Mouse (Mus musculus): ENCODE data around the gene Atxn1. TPM values are rescaled to one million over a fixed set of nuclear protein-coding genes. Genes with fewer than 3 reads are reported as not detected.

The Atxn1 gene
- polyA plus RNA-seq, 1 experiment from 2014 or later = 8.2 TPM

DNA sequence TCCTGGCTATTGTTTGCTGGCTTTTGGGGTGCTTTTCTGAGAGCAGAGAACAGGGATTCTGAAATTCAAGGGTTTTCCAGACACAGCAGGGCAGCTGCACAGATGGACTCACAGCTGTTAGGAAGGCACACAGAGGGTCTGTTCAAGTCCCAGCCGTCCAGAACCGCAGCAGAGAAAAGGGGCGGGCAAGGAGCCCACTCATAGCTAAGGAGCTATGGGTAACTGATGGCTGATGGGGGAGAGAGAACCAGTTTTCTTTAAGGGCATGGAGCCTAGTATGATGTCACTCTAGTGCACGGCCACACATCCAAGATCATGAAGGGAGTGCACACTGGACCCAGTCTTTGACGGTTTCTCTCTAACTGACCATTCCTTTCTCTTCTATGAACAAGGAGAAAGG is 200.5 kb downstream of the Atxn1 start:
- 67% methylated on average over 5 of the region's 5 CpGs for WGBS
- Histone ChIP-seq H3K36me3 (no peaks in the 10 kb centered on the region), H3K9me3 (no peaks in the 10 kb centered on the region), H3K4me3 (no peak overlapping the region), H3K4me2 (no peak overlapping the region), H3K27ac (replicated peaks) (peak overlapping the region; percentile 28; the same call in 1 of the 2 replicates), H3K9ac (no peak overlapping the region), H3K4me1 (replicated peaks) (no peaks in the 10 kb centered on the region), H3K27me3 (no peaks in the 10 kb centered on the region)
- ATAC-seq (ENCODE audit: low read depth) = no peak

DNA sequence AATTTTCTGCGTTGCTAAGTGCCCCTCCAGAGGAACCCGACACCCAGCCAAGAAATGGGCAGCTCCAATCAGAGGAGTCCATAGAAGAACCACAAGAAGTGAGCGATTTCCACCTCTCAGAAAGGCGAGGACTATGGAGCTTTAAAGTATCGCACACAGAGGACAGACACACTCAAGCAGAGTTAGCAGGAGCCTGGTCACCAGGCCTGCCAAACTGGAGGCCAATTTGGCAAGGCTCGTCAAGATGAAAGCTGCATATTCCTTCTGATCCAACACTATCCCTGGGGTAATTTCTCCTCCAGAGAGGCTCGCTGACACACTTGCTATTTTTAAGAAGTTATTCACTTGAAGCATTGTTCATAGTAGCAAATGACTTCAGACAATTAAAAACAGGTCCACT is 202.5 kb downstream of the Atxn1 start:
- no peaks in the 10 kb centered on the region for H3K27me3 ChIP-seq
- H3K27ac ChIP-seq (replicated peaks) = no peak overlapping the region
- 80% methylated on average over 7 of the region's 7 CpGs for WGBS
- H3K4me2 ChIP-seq = no peak overlapping the region
- H3K4me3 ChIP-seq = no peak overlapping the region
- no peak overlapping the region for H3K9ac ChIP-seq
- H3K9me3 ChIP-seq = no peaks in the 10 kb centered on the region
- H3K36me3 ChIP-seq = no peaks in the 10 kb centered on the region
- no peaks in the 10 kb centered on the region for H3K4me1 ChIP-seq (replicated peaks)
- ATAC-seq (ENCODE audit: low read depth) = no peak

DNA sequence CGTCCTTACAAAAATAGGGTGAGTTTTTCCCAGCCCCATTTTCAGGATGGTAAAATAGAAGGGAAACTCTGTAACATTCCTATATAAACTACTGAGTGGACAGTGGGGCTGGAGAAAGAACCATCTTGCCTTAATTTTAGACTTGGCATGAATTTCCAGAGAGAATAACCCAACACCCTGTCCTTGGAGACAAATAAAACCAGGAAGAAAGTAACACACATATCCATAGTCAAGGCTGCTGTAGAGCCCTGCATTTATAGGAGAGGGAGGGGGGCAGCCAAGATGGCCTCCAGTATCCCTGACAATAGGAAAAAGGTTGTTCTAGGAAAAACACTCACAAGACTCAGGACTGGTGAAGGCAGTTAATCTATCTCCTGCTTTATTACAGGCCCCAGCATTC is 210.3 kb downstream of the Atxn1 start:
- Histone ChIP-seq H3K27ac (replicated peaks) (no peak overlapping the region), H3K9ac (no peak overlapping the region), H3K4me3 (no peak overlapping the region), H3K9me3 (no peaks in the 10 kb centered on the region), H3K4me1 (replicated peaks) (peaks cover 19% of the 10 kb centered on the region), H3K4me2 (no peak overlapping the region), H3K36me3 (no peaks in the 10 kb centered on the region), H3K27me3 (no peaks in the 10 kb centered on the region)
- WGBS = 81% methylated on average over 1 of the region's 1 CpGs
- ATAC-seq (ENCODE audit: low read depth) = no peak

DNA sequence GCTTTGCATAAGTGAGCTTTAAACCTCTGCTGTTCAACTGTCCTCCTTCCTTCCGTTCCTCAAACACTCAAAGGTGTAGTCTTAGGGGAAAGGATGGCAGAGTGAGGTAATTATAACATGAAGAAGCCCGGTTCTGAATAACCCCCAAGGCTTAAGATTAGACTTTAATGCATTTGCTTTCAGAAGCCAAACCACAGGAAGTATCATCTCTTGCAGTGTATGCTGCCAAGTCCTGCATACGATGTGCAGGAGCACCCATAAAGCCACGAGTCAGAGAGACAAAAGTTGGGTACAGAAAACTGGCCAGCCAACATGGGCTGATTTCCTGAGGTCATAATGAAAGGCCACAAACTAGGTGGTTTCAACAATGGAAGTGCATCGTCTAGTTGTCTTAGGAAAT is 212.3 kb downstream of the Atxn1 start:
- Histone ChIP-seq H3K4me3 (no peak overlapping the region), H3K36me3 (no peaks in the 10 kb centered on the region), H3K4me2 (no peak overlapping the region), H3K9me3 (no peaks in the 10 kb centered on the region), H3K27me3 (no peaks in the 10 kb centered on the region), H3K9ac (no peak overlapping the region), H3K4me1 (replicated peaks) (peaks cover 23% of the 10 kb centered on the region), H3K27ac (replicated peaks) (no peak overlapping the region)
- no peak for ATAC-seq (ENCODE audit: low read depth)
- 74% methylated on average over 5 of the region's 5 CpGs for WGBS

DNA sequence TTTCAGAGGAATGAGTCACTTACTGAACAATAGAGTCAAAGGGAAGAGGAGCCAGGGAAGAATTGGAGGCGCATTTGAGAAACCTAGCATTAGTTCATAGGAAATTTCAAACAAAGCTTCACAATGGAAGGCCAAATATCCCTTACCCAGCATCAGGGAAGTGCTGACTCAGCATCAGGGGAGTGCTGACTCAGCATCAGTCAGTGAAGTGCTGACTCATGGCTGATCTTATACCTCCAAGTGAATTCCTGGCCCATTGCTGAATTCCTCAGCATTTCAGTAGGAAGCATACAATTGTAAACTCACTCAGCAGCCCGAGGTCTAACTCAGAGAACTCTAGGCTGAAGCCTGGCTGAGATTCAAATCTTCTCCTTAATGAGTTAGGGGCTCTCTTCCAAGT is 213.6 kb downstream of the Atxn1 start:
- H3K27me3 ChIP-seq = no peaks in the 10 kb centered on the region
- WGBS = 53% methylated on average over 2 of the region's 2 CpGs
- H3K36me3 ChIP-seq = no peaks in the 10 kb centered on the region
- no peaks in the 10 kb centered on the region for H3K9me3 ChIP-seq
- peaks cover 28% of the 10 kb centered on the region for H3K4me1 ChIP-seq (replicated peaks)
- peak overlapping the region; percentile 49 for H3K27ac ChIP-seq (replicated peaks)
- H3K9ac ChIP-seq = no peak overlapping the region
- H3K4me3 ChIP-seq = no peak overlapping the region
- ATAC-seq (ENCODE audit: low read depth) = no peak
- no peak overlapping the region for H3K4me2 ChIP-seq

DNA sequence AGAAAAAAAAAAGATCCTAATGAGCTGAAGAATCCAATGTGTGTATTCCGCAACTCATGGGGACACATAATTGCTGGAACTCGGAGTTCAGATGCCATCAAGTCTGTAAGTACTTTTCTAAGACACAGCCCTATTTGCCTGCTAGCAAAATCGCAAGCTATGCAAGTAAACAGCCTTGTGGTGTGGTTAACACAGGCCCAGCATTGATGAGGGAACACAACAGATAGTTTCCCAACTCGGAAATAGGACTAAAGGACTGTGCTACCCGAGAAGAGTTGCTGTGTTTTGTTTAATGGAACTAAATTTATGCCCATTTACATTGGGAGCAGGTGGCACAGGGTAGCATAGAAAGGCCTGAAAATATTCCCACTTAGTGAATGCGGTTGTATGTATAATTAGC is 214.2 kb downstream of the Atxn1 start:
- Histone ChIP-seq H3K9ac (no peak overlapping the region), H3K4me2 (no peak overlapping the region), H3K27me3 (no peaks in the 10 kb centered on the region), H3K36me3 (no peaks in the 10 kb centered on the region), H3K4me3 (no peak overlapping the region), H3K27ac (replicated peaks) (peak overlapping the region; percentile 49; the same call in 1 of the 2 replicates), H3K4me1 (replicated peaks) (peaks cover 34% of the 10 kb centered on the region), H3K9me3 (no peaks in the 10 kb centered on the region)
- no peak for ATAC-seq (ENCODE audit: low read depth)
- WGBS = 46% methylated on average over 6 of the region's 6 CpGs

DNA sequence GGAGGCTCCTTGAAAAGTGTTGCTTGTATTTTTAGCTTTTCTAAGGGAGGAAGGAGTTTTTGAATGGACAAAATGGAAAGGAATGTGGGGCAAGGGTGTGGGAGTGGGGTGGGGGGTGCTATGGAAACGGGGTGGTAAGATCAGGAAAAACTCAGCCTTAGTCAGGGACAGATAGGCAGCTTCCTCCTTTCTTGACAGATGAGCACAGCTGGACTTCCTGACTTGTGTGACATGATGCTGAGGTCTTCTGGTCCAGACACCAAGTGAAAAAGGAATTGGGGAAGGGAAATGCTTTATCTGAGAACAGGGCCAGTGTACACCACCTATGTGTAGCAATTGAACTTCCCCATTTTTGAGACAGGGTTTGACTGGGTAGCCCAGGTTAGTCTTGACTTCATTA is 214.9 kb downstream of the Atxn1 start:
- H3K27ac ChIP-seq (replicated peaks) = peak overlapping the region; percentile 38; the same call in 1 of the 2 replicates
- no peaks in the 10 kb centered on the region for H3K27me3 ChIP-seq
- WGBS = 58% methylated on average over 1 of the region's 1 CpGs
- H3K4me3 ChIP-seq = no peak overlapping the region
- H3K4me2 ChIP-seq = no peak overlapping the region
- no peaks in the 10 kb centered on the region for H3K36me3 ChIP-seq
- H3K9ac ChIP-seq = no peak overlapping the region
- H3K9me3 ChIP-seq = no peaks in the 10 kb centered on the region
- peaks cover 37% of the 10 kb centered on the region for H3K4me1 ChIP-seq (replicated peaks)
- no peak for ATAC-seq (ENCODE audit: low read depth)

DNA sequence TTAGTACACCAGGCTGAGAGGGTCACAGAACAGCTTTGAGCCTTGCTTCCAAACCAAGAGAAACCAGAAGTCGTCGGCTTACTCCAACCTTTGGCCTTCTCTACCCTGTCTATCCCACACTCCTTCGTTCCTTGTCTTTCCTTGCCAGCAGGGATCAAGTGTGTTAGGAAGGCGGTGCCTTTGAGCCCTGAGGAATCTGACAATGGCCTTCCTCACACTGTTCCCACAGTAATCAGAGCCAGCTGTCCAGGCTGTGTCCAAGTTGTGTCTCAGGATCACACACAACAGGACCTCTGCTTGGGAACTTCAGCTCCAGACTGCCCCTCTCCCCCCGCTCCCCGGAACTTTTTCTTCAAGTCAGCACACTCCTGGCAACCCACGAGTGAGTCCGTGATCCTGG is 215.6 kb downstream of the Atxn1 start:
- Histone ChIP-seq H3K9me3 (no peaks in the 10 kb centered on the region), H3K4me2 (no peak overlapping the region), H3K36me3 (no peaks in the 10 kb centered on the region), H3K4me1 (replicated peaks) (peaks cover 37% of the 10 kb centered on the region), H3K27ac (replicated peaks) (no peak overlapping the region), H3K9ac (no peak overlapping the region), H3K4me3 (no peak overlapping the region), H3K27me3 (no peaks in the 10 kb centered on the region)
- no peak for ATAC-seq (ENCODE audit: low read depth)
- 80% methylated on average over 8 of the region's 8 CpGs for WGBS

DNA sequence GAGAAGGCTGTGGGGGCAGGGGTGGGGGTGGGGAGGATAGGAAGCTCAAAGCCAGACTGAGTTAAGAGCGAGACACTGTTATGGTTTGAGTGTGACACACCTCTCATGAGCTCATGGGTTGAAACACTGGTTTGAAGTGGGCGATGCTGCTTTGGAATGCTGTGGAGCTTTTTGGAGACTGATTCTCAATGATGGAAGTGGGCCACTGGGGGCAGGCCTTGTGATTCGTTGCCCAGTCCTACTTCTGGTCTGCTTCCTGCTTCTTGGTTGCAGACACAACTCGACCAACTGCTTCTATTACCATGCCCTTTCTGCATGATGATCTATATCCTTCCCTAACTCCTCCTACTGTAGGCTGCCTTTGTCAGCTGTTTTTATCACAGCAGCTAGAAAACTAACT is 216.1 kb downstream of the Atxn1 start:
- no peak overlapping the region for H3K27ac ChIP-seq (replicated peaks)
- H3K4me2 ChIP-seq = no peak overlapping the region
- H3K27me3 ChIP-seq = no peaks in the 10 kb centered on the region
- H3K9ac ChIP-seq = no peak overlapping the region
- H3K36me3 ChIP-seq = no peaks in the 10 kb centered on the region
- no peaks in the 10 kb centered on the region for H3K9me3 ChIP-seq
- peaks cover 38% of the 10 kb centered on the region for H3K4me1 ChIP-seq (replicated peaks)
- H3K4me3 ChIP-seq = no peak overlapping the region
- no peak for ATAC-seq (ENCODE audit: low read depth)
- WGBS = 82% methylated on average over 4 of the region's 4 CpGs

DNA sequence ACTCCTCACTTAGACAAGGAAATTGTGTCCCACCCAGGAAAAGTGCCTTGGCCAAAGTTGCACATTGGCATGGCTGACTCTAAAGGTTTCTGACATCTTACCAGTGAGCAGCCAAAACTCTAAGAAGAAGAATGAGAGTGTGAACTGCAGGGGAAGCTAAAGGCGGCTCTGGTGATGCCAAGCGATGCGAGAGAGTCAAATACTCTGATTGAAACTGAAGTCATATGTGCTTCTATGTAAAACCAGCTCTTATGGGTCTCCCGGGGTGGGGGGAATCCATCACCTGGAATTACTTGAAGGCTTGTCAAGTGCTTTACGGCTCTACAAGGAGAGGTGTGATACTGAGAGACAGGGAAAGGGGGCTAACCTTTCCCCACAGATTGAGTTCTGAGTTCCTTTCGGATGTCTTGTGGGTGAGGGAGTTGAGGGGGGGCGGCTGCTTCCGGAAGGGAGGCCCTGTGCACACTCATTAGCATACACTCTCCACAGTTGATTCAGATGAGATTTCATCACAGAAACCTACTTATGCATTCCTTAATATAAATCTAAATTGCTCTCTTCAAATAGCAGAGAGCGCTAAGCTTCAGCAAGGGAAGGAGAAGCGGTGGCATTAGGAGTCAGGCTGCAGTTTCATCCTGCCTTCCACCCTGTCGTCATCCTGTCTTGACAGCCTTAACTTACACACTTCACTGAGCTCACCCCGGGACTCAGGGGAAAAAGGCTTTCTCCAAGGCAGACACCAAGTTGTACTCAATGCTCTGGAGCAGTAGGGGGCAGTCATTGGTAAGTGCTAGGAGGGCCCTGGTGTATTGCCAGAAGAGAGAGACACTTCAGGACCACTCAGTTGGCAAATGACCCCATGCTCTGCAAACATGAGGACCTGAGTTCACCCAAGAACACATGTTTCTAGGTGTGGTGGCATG is 218.7 kb downstream of the Atxn1 start:
- 65% methylated on average over 12 of the region's 12 CpGs for WGBS
- ATAC-seq (ENCODE audit: low read depth) = no peak

DNA sequence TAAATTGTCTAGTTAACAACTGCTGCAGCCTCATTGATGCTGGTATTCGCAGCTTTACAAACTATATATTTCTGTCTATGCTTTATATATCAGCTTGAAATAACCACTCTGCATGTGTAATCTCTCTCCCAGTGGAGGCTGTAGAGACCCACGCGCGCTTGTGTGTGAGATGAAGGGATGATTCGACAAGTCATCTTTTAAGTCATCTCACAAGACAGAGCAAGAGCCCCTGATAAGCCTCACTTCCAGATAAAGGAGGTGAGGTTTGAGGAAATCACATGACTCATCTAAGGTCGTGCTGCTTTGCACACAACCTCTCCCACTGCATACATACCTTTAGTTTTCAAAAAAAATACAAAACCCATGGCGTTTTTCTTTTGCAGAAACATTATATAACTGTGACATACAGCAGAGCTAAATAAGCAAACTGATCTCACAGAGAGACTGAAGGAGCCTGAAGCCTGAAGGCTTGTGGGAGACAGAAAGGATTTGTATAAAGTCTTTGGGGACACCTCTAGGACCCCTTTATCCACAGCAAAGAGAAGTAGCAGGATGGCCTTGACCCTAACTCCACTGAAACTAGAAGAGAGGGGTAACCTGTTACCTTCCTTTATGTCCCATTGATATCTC is 219.9 kb downstream of the Atxn1 start:
- ATAC-seq (ENCODE audit: low read depth) = no peak
- H3K4me2 ChIP-seq = no peak overlapping the region
- no peak overlapping the region for H3K9ac ChIP-seq
- no peak overlapping the region for H3K27ac ChIP-seq (replicated peaks)
- WGBS = 84% methylated on average over 7 of the region's 7 CpGs
- H3K36me3 ChIP-seq = no peaks in the 10 kb centered on the region
- H3K9me3 ChIP-seq = no peaks in the 10 kb centered on the region
- H3K4me3 ChIP-seq = no peak overlapping the region
- H3K27me3 ChIP-seq = no peaks in the 10 kb centered on the region
- H3K4me1 ChIP-seq (replicated peaks) = peaks cover 27% of the 10 kb centered on the region

More for the DNA sequence above, 218.7 kb downstream of the Atxn1 start:
- H3K4me2 ChIP-seq = no peak overlapping the region
- no peaks in the 10 kb centered on the region for H3K27me3 ChIP-seq
- no peak overlapping the region for H3K27ac ChIP-seq (replicated peaks)
- H3K9ac ChIP-seq = no peak overlapping the region
- peaks cover 39% of the 10 kb centered on the region for H3K4me1 ChIP-seq (replicated peaks)
- H3K36me3 ChIP-seq = no peaks in the 10 kb centered on the region
- H3K9me3 ChIP-seq = no peaks in the 10 kb centered on the region
- H3K4me3 ChIP-seq = no peak overlapping the region

DNA sequence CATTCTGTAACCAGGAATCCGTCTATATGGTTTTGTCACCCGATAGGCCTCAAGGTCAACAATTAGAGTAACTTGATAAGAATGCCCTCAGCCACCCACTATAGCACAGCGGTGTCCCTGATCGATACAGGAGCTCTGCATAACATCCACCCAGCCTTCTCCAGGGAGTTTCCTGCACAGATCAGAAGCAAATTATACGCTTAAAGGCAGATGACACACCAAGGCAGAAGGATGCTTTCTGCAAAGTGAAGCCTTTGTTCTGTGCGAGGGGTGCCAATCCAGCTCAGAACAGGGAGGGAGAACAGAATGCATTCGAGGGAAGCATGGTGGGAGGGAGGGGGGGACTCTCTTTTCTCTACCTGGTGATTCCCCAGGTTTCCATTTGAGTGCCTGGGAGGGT is 221.0 kb downstream of the Atxn1 start:
- Histone ChIP-seq H3K4me2 (no peak overlapping the region), H3K9me3 (no peaks in the 10 kb centered on the region), H3K27ac (replicated peaks) (0 out of 2 replicates have a peak overlapping the region, but pooled peaks have one; percentile 13), H3K9ac (no peak overlapping the region), H3K36me3 (no peaks in the 10 kb centered on the region), H3K4me3 (no peak overlapping the region), H3K27me3 (no peaks in the 10 kb centered on the region), H3K4me1 (replicated peaks) (peaks cover 18% of the 10 kb centered on the region)
- ATAC-seq (ENCODE audit: low read depth) = no peak
- WGBS = 60% methylated on average over 7 of the region's 7 CpGs

All from neural tube, embryonic 13.5 days (tissue).